In the genomic region with DNA sequence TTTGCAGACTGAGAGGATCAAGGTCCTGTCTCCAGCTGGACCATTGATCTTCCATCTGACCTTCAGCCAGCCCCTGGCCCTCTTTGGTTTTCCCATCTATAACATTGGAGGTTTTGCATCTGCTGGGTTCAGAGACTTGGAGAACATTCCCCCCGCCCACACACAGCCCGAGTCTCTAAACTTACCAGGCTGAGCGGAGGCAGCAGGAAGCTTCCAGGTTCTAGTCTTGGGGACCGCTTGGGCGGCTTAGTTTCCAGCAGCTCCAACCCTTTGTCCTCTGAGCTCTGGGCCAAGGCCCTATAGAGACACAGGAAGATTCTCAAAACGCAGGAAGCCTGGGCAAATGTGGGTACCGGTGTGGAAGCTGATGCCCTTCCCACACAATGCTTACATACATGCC, we compare ENCODE assay signal across 24 mouse cellular contexts. TPM values are rescaled to one million over a fixed set of nuclear protein-coding genes. Genes with fewer than 3 reads are reported as not detected.
DNase-seq lines count a peak whose midpoint lies in the region; ATAC-seq and TF ChIP-seq lines count a peak whose summit lies in the region.
"Had no signal": no experiment of that assay in that cellular context is flagged by ENCODE, and none has a peak within 500 bp of the region (broad histone marks: within the 10 kb centered on the region; RNA-seq: fewer than 3 reads in every experiment).

No protein-coding gene starts in this region.

- TF ChIP-seq CTCF in left cerebral cortex, adult 2 months (IDR thresholded peaks at IDR 0.05) = no peak
- TF ChIP-seq CTCF in E14TG2a.4 (conservative IDR thresholded peaks at IDR 0.05; ENCODE audit: low read length) = no peak

- no peaks in the 10 kb centered on the region for H3K27me3 ChIP-seq in E14TG2a.4 (ENCODE audit: insufficient read depth, low read length)
- H3K27me3 ChIP-seq: embryonic facial prominence, embryonic 13.5 days; embryonic facial prominence, embryonic 15.5 days; forebrain, embryonic 13.5 days; forebrain, embryonic 15.5 days had no signal

- DNase-seq in frontal cortex, postnatal 36 days (ENCODE audit: low spot score in 2 of 2) = no peak
- peak in 1 of 2 experiments; percentile 54 for DNase-seq in left cerebral cortex, adult 2 months (ENCODE audit: extremely low spot score in 1 of 2, low spot score in 2 of 2)
- no peak for DNase-seq in left cerebral cortex, adult 9 months (ENCODE audit: low spot score in 2 of 2)
- DNase-seq in adrenal gland, postnatal 10 days = no peak
- DNase-seq: adrenal gland, adult 8-10 months; adrenal gland, postnatal 25 days; cerebellum, adult 11 months; cerebellum, adult 18-20 months; cerebellum, adult 8-10 months; cerebellum, adult 9-11 months; cerebellum, postnatal 14 days; cerebellum, postnatal 36 days; embryo, embryonic 11 days had no signal

- intact Hi-C loops in left cerebral cortex, adult 2 months (cut with DNase I) = no loop called here

- 0 out of 2 replicates have a peak overlapping the region, but pooled peaks have one; percentile 47 for H3K27ac ChIP-seq in left cerebral cortex, adult 2 months
- H3K27ac ChIP-seq: embryonic facial prominence, embryonic 13.5 days; embryonic facial prominence, embryonic 15.5 days; forebrain, embryonic 15.5 days had no signal

- peaks cover 10% of the 10 kb centered on the region; the same call in 1 of the 2 replicates for H3K36me3 ChIP-seq in E14TG2a.4 (ENCODE audit: insufficient read depth, low read length)
- H3K36me3 ChIP-seq: forebrain, embryonic 15.5 days had no signal

- ATAC-seq in frontal cortex, adult (ENCODE audit: low TSS enrichment) = peak; percentile 64; the same call in 1 of the 2 replicates
- ATAC-seq: activated CD4-positive, CD25-positive, alpha-beta regulatory T cell, adult 4 months; forebrain, embryonic 13.5 days; forebrain, embryonic 15.5 days; Patski had no signal

- H3K4me3 ChIP-seq in left cerebral cortex, adult 2 months = no peak overlapping the region
- H3K4me3 ChIP-seq in E14TG2a.4 (replicated peaks; ENCODE audit: low read length) = peak overlapping the region; percentile 13; the same call in 1 of the 2 replicates
- H3K4me3 ChIP-seq: embryonic facial prominence, embryonic 13.5 days; embryonic facial prominence, embryonic 15.5 days; erythroblast, embryonic 14.5 days; forebrain, embryonic 13.5 days; forebrain, embryonic 15.5 days had no signal

- H3K9me3 ChIP-seq in E14TG2a.4 (ENCODE audit: low read length) = no peaks in the 10 kb centered on the region
- H3K9me3 ChIP-seq: embryonic facial prominence, embryonic 15.5 days; forebrain, embryonic 13.5 days; forebrain, embryonic 15.5 days; G1E had no signal

- H3K4me1 ChIP-seq in E14TG2a.4 (replicated peaks; ENCODE audit: low read depth, low read length) = peaks cover 8% of the 10 kb centered on the region
- H3K4me1 ChIP-seq: embryonic facial prominence, embryonic 13.5 days; embryonic facial prominence, embryonic 15.5 days; forebrain, embryonic 13.5 days; forebrain, embryonic 15.5 days had no signal

RNA-seq across cellular contexts. Expression of gene Ppp5c, which starts 11.6 kb away (rescaled TPM):
- 100 to 1,000 TPM; 163 to 168 TPM for total RNA-seq in left cerebral cortex, adult 2 months (2021)
- total RNA-seq in adrenal gland, postnatal 10 days (2021) = 10 to 100 TPM; 81.5 to 90.1 TPM

RNA-seq across cellular contexts. Expression of gene Hif3a, which starts 22.9 kb away (rescaled TPM):
- total RNA-seq in left cerebral cortex, adult 2 months (2021) = 10 to 100 TPM; 12.1 to 12.8 TPM
- total RNA-seq in adrenal gland, postnatal 10 days (2021) = 1 to 10 TPM; 4.9 to 6.7 TPM

RNA-seq across cellular contexts. Expression of gene Psg16, which starts 34.5 kb away (rescaled TPM):
- total RNA-seq in left cerebral cortex, adult 2 months (2021) = 1 to 10 TPM; 3.6 to 5.6 TPM
- under 1 TPM; 0.30 to 0.42 TPM for total RNA-seq in adrenal gland, postnatal 10 days (2021)
- total RNA-seq: common myeloid progenitor, adult 5-6 weeks had no signal

RNA-seq across cellular contexts. Expression of gene Ccdc8, which starts 46.9 kb away (rescaled TPM):
- total RNA-seq in left cerebral cortex, adult 2 months (2021) = 1 to 10 TPM; 2.2 to 2.4 TPM
- 10 to 100 TPM; 16.2 to 21.2 TPM for total RNA-seq in adrenal gland, postnatal 10 days (2021)

RNA-seq across cellular contexts. Expression of gene Gm42372, which starts 56.5 kb away (rescaled TPM):
- total RNA-seq in left cerebral cortex, adult 2 months (2021) = 10 to 100 TPM; 62.3 to 67.7 TPM
- total RNA-seq in adrenal gland, postnatal 10 days (2021) = 1 to 10 TPM; 1.3 to 1.8 TPM
